Mouse (Mus musculus) urinary bladder, postnatal 4 days (tissue): ENCODE data around the gene Cntn6.

Source experiments
- DNase-seq, 2 experiments: peaks; one replicate each; pipeline ENCODE4 v3.0.0; 2021 to 2022; ENCODE audit warnings: low spot score in 2 of 2

Cntn6 gene

GRCm38 (mm10) chr6:104492490-104493431 lies at the start of gene Cntn6:
Cntn6 (plus strand) TSS chr6:104492790.
- DNase-seq: no peak

DNA sequence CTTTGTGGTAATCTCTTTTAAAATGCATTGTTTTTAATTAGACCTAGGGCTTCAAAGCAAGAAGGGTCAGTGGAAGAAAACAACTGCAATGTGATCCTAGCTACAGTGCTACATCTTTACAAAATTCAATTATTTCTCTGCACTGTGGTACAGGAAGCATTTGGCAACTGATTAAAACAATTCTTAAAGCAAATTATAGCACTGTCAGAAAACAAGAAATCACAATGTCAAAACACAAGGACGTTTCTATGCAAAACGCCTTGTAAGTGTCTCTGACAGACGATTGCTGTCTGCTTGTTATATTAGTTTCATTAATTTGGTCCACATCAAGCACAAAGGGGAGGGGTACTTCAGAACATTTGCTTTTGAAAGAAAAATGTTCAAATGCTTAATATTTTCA lies 48.9 kb upstream of the Cntn6 start:
- no peak for DNase-seq

DNA sequence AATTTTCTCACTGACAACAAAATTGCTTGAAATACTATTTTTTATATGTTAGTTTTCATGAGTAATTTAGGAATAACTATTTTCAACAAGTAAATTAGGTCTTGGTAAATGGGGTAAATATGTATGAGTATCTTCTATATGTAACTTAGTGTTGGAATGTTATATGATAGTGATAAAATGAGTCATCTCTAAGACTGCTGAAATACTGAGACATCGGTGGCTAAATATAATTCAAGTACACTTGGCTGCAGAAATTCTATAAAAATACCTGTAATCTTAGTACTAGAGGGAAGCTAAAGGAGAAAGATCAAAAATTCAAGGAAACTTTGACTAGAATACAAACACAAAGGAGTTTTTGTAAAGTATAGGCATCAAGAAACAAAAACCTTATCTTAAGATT lies 21.9 kb upstream of the Cntn6 start:
- DNase-seq: no peak

DNA sequence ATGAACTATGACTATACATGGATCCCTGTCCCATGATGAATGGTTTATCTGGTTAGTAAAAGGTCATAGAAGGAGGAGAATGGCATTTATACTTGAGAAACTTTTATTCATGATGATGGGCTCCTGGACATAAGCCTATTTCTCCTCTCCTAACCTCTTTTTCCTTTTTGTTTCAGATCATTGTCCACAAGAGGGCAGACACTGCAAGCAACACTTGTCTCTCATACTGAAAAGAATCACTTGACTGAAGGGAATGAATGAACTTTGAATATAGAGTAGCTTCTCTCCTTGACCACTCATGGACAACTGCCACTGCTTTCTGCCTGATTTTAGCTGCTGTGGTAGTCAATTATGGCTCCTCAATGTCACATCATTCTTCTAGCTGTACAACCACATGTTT lies 13.3 kb upstream of the Cntn6 start:
- no peak for DNase-seq

DNA sequence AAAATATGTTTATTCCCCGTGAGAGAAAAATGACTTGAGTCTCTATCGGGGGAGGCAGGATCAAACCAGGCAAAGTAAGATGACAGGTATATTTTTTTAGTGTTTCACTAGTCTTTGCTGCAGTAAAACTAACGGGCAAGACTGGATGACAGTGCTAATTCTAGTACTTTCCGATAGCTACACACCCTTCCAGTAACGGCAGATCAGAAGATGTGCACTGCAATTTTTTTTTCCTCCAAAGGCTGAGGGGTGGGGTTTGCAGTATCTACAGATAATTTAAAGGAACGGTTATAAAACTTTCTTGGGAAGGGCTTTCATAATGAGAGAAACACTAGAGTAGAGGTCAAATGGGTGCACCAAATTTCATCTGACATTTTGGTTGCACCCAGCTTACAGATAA lies 869 bp downstream of the Cntn6 start:
- DNase-seq: no peak

- no peak for DNase-seq
Observed at GRCm38 (mm10) chr6:104495801-104496200, 3.2 kb downstream of the Cntn6 start.

GRCm38 (mm10) chr6:104563993-104564392 lies 71.4 kb downstream of the Cntn6 start:
- DNase-seq: no peak

GRCm38 (mm10) chr6:104569564-104569963 lies 77.0 kb downstream of the Cntn6 start:
- no peak for DNase-seq

- no peak for DNase-seq
Observed at GRCm38 (mm10) chr6:104588028-104588427, 95.4 kb downstream of the Cntn6 start.

DNA sequence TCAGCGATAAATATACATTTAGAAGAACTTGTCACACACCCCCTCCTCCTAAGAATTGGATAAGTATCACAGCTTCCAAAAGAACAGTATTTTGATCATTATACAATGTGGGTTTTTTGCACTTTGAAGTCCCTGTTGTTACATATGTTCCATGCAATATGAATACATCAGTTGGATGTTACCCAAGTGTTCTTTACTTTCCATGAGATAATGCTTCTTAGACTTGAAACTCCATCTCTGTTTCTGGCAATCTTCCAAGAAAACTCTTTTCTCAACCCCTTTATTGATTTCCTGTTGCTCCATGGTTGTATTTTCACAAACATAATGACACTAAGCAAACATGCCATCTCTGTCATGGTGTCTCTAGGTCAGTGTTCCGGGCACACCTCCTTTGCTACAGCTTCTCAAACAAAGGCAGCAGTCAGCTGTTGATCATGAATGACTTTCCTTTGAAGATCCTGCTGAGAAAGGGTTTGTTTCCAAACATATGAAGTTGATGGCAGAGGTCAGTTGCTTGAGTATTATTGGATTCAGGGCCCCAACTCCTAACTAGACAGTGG lies 108.3 kb downstream of the Cntn6 start:
- no peak for DNase-seq

DNA sequence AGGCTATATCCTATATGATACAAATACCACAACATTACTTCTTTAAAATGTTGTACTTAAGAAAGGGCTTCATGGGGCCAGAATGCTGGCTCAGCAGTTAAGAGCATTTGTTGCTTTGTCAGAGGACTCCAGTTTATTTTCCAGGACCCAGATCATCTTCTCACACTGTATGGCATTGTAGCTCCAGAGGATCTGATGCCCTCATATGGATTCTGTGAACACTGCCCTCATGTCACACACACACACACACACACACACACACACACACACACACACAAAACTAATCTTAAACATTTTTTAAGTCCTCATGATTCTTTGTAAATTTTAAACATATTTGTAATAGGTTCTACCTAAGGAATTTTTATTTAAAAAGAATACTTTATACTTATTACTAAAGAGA lies 110.3 kb downstream of the Cntn6 start:
- DNase-seq: no peak

DNA sequence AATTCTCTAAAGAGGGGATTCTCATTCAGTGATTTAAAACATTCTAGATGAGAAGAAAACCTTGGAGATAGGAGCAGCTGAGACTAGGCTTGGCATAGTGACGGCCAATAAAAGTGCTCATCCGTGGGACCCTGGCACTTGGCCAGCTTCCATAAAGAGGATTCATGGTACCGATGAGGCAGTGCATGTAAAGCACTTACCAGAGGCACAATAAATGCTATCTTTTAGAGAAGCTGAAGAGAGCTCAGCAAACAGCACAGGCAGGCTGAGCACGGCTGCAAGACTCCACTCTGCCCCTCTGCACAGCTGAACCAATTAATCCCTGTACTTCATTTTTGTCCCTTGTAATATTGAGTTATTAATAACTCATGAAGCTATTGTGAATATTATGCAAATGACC lies 110.8 kb downstream of the Cntn6 start:
- DNase-seq: no peak

- DNase-seq: no peak
Observed at GRCm38 (mm10) chr6:104605214-104605613, 112.6 kb downstream of the Cntn6 start.

DNA sequence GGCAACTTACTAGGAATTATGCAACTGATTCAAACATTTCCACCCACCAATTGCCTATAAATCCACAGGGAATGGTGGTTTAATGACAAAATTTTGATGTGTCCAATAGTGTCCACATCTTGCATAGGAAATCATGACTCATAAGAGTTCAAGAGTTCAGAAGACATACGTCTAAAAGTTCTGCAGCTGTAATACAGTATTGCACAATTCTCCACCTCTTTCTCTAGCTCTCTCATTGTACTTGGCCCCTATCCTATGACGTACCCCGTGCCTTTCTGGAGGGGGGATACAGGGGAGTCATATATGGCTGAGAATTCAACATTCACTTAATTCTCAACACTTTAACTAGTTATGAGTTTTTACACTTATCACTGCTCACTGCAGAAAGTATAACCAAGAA lies 160.9 kb downstream of the Cntn6 start:
- DNase-seq: no peak

- DNase-seq: no peak
Observed at GRCm38 (mm10) chr6:104668701-104669100, 176.1 kb downstream of the Cntn6 start.

DNA sequence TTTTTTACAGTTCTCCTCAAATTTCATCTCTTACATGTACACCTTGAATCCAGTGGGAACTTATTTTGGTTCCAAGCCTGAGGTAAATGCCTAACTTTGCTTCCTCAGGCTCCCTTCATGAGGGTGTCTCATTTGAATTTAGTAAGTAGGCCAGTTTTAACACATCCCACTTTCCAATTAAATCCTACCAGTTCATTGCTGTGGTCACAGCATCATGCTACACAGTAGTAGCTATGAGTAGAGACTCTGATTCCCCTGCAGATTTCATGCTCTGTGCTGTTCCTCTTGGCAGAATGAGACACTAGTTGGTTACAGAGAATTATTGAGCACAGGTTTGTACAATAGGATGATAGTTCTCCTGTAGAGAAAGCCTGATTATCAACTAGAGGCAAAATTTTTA lies 181.7 kb downstream of the Cntn6 start:
- no peak for DNase-seq

DNA sequence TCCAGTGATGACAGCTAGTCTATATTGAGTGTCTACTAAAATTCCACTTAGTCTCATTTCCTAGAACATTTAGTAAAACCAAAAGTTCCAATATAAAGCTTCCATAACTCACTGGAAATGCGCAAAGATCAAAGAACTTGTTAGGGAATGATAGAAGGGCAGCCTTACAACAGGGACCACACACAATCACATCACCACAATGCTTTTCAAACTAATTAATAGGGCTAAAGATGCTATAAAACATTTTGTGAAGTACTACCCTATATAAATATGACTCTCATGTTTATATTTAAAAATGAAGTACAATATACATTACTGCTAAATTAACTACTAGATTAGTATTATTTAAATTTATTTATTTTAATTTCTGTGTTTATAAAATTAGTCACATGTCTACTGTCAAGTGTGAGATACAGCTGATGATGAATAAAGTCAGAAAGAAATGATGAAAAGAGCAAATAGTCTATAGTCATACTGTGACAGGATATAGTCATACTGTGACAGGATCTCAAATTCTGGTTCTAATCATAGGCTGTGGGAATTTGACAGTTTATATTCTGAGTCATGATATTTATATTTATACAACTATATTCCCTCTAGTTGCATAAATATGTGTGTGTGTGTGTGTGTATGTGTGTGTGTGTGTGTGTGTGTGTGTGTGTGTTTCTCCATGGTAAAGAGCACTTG lies 187.4 kb downstream of the Cntn6 start:
- no peak for DNase-seq

- no peak for DNase-seq
Observed at GRCm38 (mm10) chr6:104687980-104688379, 195.4 kb downstream of the Cntn6 start.

GRCm38 (mm10) chr6:104688439-104689125 lies 196.0 kb downstream of the Cntn6 start:
- no peak for DNase-seq

GRCm38 (mm10) chr6:104728571-104728970 lies 236.0 kb downstream of the Cntn6 start:
- no peak for DNase-seq

GRCm38 (mm10) chr6:104734256-104734655 lies 241.7 kb downstream of the Cntn6 start:
- DNase-seq: no peak

- DNase-seq: no peak
Observed at GRCm38 (mm10) chr6:104738999-104739398, 246.4 kb downstream of the Cntn6 start.
